Mouse (Mus musculus): Measurements from ENCODE around the gene Olfr732. TPM values are rescaled to one million over a fixed set of nuclear protein-coding genes. Genes with fewer than 3 reads are reported as not detected.

The Olfr732 gene
- total RNA-seq (2012; rRNA removed) = not detected in 2 replicates
- total RNA-seq (2014; rRNA removed) = not detected in 2 replicates
- polyA plus RNA-seq (2012; ENCODE audit: insufficient read length, low read depth) = not detected in 2 replicates

- Histone ChIP-seq H3K4me2 (ENCODE audit: insufficient read depth, low read depth, poor library complexity, severe bottlenecking) (no peak within 1 kb of the TSS), H3K4me1 (ENCODE audit: control insufficient read depth in 1 of 2, insufficient read depth in 2 of 2) (no peaks in the 10 kb centered on the region), H3K4me3 (replicated peaks in 1 of 3; ENCODE audit: low read depth in 2 of 3, low read length in 2 of 3, poor library complexity in 1 of 3) (no peak within 1 kb of the TSS), H3K79me2 (replicated peaks; ENCODE audit: control insufficient read depth, extremely low read depth, insufficient read depth, poor library complexity, severe bottlenecking) (no peaks in the 10 kb centered on the region), H3K9ac (ENCODE audit: insufficient read depth, low read depth) (no peak within 1 kb of the TSS), H3K36me3 (replicated peaks in 1 of 2; ENCODE audit: control insufficient read depth in 1 of 2, insufficient read depth in 1 of 2, low read length in 1 of 2) (no peaks in the 10 kb centered on the region), H3K27ac (ENCODE audit: insufficient read depth, low read depth) (no peak within 1 kb of the TSS), H3K27me3 (replicated peaks) (no peaks in the 10 kb centered on the region), H3K9me3 (replicated peaks; ENCODE audit: low read length) (no peaks in the 10 kb centered on the region)
- TF ChIP-seq MXI1 (IDR thresholded peaks at IDR 0.05; ENCODE audit: low read depth, low read length) (no peak), POLR2AphosphoS2 (IDR thresholded peaks at IDR 0.05; ENCODE audit: low read depth, low read length) (no peak)
- in situ Hi-C loops (cut with MboI; ENCODE audit: low pct_ligation_motif_present, low pct_unique_long_range_greater_than_20kb, low sequenced_read_pairs) (no loop called here), dilution Hi-C loops (cut with MboI; ENCODE audit: extremely low pct_ligation_motif_present, extremely low pct_unique_long_range_greater_than_20kb, low sequenced_read_pairs) (no loop called here)
- DNase-seq (ENCODE audit: extremely low read depth) = no peak
Observed at GRCm38 (mm10) chr14:50284106-50284505, at the start of gene Olfr732. Olfr732 (minus strand) TSS chr14:50284206.

GRCm38 (mm10) chr14:50326661-50327060 is 42.7 kb upstream of the Olfr732 start, which contains the start of gene Olfr734:
Olfr734 (minus strand) TSS chr14:50326761.
- in situ Hi-C loops (cut with MboI; ENCODE audit: low pct_ligation_motif_present, low pct_unique_long_range_greater_than_20kb, low sequenced_read_pairs) (no loop called here), dilution Hi-C loops (cut with MboI; ENCODE audit: extremely low pct_ligation_motif_present, extremely low pct_unique_long_range_greater_than_20kb, low sequenced_read_pairs) (no loop called here)
- H3K4me3 ChIP-seq (replicated peaks in 1 of 3; ENCODE audit: low read depth in 2 of 3, low read length in 2 of 3, poor library complexity in 1 of 3) = no peak within 1 kb of the TSS
- no peak within 1 kb of the TSS for H3K27ac ChIP-seq (ENCODE audit: insufficient read depth, low read depth)
- no peaks in the 10 kb centered on the region for H3K9me3 ChIP-seq (replicated peaks; ENCODE audit: low read length)
- no peaks in the 10 kb centered on the region for H3K36me3 ChIP-seq (replicated peaks in 1 of 2; ENCODE audit: control insufficient read depth in 1 of 2, insufficient read depth in 1 of 2, low read length in 1 of 2)
- H3K4me1 ChIP-seq (ENCODE audit: control insufficient read depth in 1 of 2, insufficient read depth in 2 of 2) = no peaks in the 10 kb centered on the region
- no peak within 1 kb of the TSS for H3K9ac ChIP-seq (ENCODE audit: insufficient read depth, low read depth)
- no peaks in the 10 kb centered on the region for H3K79me2 ChIP-seq (replicated peaks; ENCODE audit: control insufficient read depth, extremely low read depth, insufficient read depth, poor library complexity, severe bottlenecking)
- H3K4me2 ChIP-seq (ENCODE audit: insufficient read depth, low read depth, poor library complexity, severe bottlenecking) = no peak within 1 kb of the TSS
- TF ChIP-seq ELF1 (IDR thresholded peaks at IDR 0.05; ENCODE audit: low read depth, low read length) (no peak), ZC3H11A (IDR thresholded peaks at IDR 0.05; ENCODE audit: low read depth, low read length) (no peak)
- DNase-seq (ENCODE audit: extremely low read depth) = no peak
- H3K27me3 ChIP-seq (replicated peaks) = peaks cover 1% of the 10 kb centered on the region

- Histone ChIP-seq H3K36me3 (replicated peaks in 1 of 2; ENCODE audit: control insufficient read depth in 1 of 2, insufficient read depth in 1 of 2, low read length in 1 of 2) (no peaks in the 10 kb centered on the region), H3K4me2 (ENCODE audit: insufficient read depth, low read depth, poor library complexity, severe bottlenecking) (no peak within 1 kb of the TSS), H3K27me3 (replicated peaks) (peaks cover 4% of the 10 kb centered on the region), H3K9me3 (replicated peaks; ENCODE audit: low read length) (no peaks in the 10 kb centered on the region), H3K79me2 (replicated peaks; ENCODE audit: control insufficient read depth, extremely low read depth, insufficient read depth, poor library complexity, severe bottlenecking) (no peaks in the 10 kb centered on the region), H3K9ac (ENCODE audit: insufficient read depth, low read depth) (no peak within 1 kb of the TSS), H3K4me1 (ENCODE audit: control insufficient read depth in 1 of 2, insufficient read depth in 2 of 2) (no peaks in the 10 kb centered on the region), H3K27ac (ENCODE audit: insufficient read depth, low read depth) (no peak within 1 kb of the TSS), H3K4me3 (replicated peaks in 1 of 3; ENCODE audit: low read depth in 2 of 3, low read length in 2 of 3, poor library complexity in 1 of 3) (no peak within 1 kb of the TSS)
- no peak for TF ChIP-seq USF1 (IDR thresholded peaks at IDR 0.05; ENCODE audit: low read depth, low read length)
- no peak for TF ChIP-seq RCOR1 (conservative IDR thresholded peaks at IDR 0.05; ENCODE audit: low read depth, low read length)
- no peak for TF ChIP-seq E2F4 (IDR thresholded peaks at IDR 0.05; ENCODE audit: insufficient replicate concordance, low read depth, low read length)
- TF ChIP-seq TCF12 (IDR thresholded peaks at IDR 0.05; ENCODE audit: low read depth, low read length) = no peak
- TF ChIP-seq JUND (conservative IDR thresholded peaks at IDR 0.05; ENCODE audit: low read depth, low read length) = no peak
- no peak for TF ChIP-seq TBP (conservative IDR thresholded peaks at IDR 0.05; ENCODE audit: low read depth, low read length)
- no peak for TF ChIP-seq NELFE (IDR thresholded peaks at IDR 0.05; ENCODE audit: low read depth, low read length)
- TF ChIP-seq IRF4 (IDR thresholded peaks at IDR 0.05; ENCODE audit: low read depth, low read length) = no peak
- TF ChIP-seq MAFK (IDR thresholded peaks at IDR 0.05; ENCODE audit: insufficient replicate concordance, low read length) = no peak
- TF ChIP-seq UBTF (IDR thresholded peaks at IDR 0.05; ENCODE audit: low read depth, low read length) = no peak
- TF ChIP-seq ETS1 (conservative IDR thresholded peaks at IDR 0.05; ENCODE audit: low read depth, low read length) = no peak
- TF ChIP-seq ZKSCAN1 (IDR thresholded peaks at IDR 0.05; ENCODE audit: borderline replicate concordance, low read depth, low read length) = no peak
- TF ChIP-seq ELF1 (IDR thresholded peaks at IDR 0.05; ENCODE audit: low read depth, low read length) = no peak
- no peak for TF ChIP-seq MYC (IDR thresholded peaks at IDR 0.05; ENCODE audit: low read depth, low read length)
- TF ChIP-seq RAD21 (IDR thresholded peaks at IDR 0.05; ENCODE audit: low read depth, low read length) = no peak
- no peak for TF ChIP-seq BHLHE40 (IDR thresholded peaks at IDR 0.05; ENCODE audit: low read depth, low read length)
- in situ Hi-C loops (cut with MboI; ENCODE audit: low pct_ligation_motif_present, low pct_unique_long_range_greater_than_20kb, low sequenced_read_pairs) = no loop called here
- dilution Hi-C loops (cut with MboI; ENCODE audit: extremely low pct_ligation_motif_present, extremely low pct_unique_long_range_greater_than_20kb, low sequenced_read_pairs) = no loop called here
- no peak for DNase-seq (ENCODE audit: extremely low read depth)
Observed at GRCm38 (mm10) chr14:50301422-50301821, 17.4 kb upstream of the Olfr732 start, which contains the start of gene Olfr733. Olfr733 (minus strand) TSS chr14:50301522.
